Mouse (Mus musculus): Measurements from ENCODE around the gene Ccdc24.

DNA sequence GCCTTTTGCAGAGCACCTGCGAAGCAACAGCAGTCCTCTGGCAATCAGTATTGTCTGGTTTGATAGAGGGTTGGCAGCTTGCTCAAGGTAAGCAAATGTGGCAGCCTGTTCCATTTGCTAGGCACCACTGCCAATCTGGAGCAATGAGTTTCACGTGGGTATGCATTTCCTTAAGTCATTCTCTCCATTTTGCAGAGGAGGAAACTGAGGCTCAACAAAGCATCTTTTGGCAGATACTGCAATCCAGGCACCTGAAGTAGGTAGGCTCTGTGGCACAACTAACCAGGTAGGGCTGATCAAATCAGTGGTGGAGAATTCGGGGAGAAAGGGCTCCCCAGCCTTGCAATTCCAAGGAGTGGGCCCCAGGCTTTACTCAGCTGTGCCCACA, 37.9 kb downstream of the Ccdc24 start, which contains the start of gene Slc6a9:
- TF ChIP-seq POLR2A (IDR thresholded peaks at IDR 0.05; ENCODE audit: borderline replicate concordance, extremely low read depth, low read depth, low read length) (no peak), CTCF (IDR thresholded peaks at IDR 0.05; ENCODE audit: insufficient read depth, low read length) (no peak)
